Mouse (Mus musculus): ENCODE measurements around the gene Spsb4.

GRCm38 (mm10) chr9:96959469-96959868 is 59.2 kb downstream of the Spsb4 start:
- TF ChIP-seq GATA1 (IDR thresholded peaks at IDR 0.05; ENCODE audit: low read length) (no peak), TAL1 (IDR thresholded peaks at IDR 0.05; ENCODE audit: low read length) (no peak)

Measured in erythroblast, embryonic 14.5 days (primary cell).